Mouse (Mus musculus) brain, embryonic 14.5 days (tissue): ENCODE measurements around the gene Tm4sf4. TPM values are rescaled to one million over a fixed set of nuclear protein-coding genes. Genes with fewer than 3 reads are reported as not detected.

Experiments
- DNase-seq: peaks from one replicate; pipeline ENCODE4 v3.0.0-alpha.2; 2011; ENCODE audit warnings: low read depth
- CTCF ChIP-seq: fragments of 200-500 bp; IDR thresholded peaks from 2 replicates; pipeline ENCODE4 v1.5.1; 2012; ENCODE audit warnings: inconsistent platforms, mild to moderate bottlenecking, moderate library complexity, borderline replicate concordance; ENCODE audit not compliant: insufficient read depth, insufficient read length; ENCODE audit errors: extremely low read depth
- POLR2A ChIP-seq: fragments of 200-500 bp; IDR thresholded peaks from 2 replicates; pipeline ENCODE4 v1.6.1; 2012; ENCODE audit warnings: mild to moderate bottlenecking, inconsistent platforms, borderline replicate concordance; ENCODE audit not compliant: poor library complexity, insufficient read depth, insufficient read length, severe bottlenecking; ENCODE audit errors: extremely low read depth
- polyA plus RNA-seq: library from polyadenylated mRNA; depleted of rRNA; stranded (reverse); fragments of >200 nt; gene quantifications from 2 replicates; pipeline ENCODE4 v1.2.3, GENCODE M21; 2012; rRNA removed

Tm4sf4 gene
- polyA plus RNA-seq, result 0.08 TPM in 1 of 2 replicates, not detected in the other

DNA sequence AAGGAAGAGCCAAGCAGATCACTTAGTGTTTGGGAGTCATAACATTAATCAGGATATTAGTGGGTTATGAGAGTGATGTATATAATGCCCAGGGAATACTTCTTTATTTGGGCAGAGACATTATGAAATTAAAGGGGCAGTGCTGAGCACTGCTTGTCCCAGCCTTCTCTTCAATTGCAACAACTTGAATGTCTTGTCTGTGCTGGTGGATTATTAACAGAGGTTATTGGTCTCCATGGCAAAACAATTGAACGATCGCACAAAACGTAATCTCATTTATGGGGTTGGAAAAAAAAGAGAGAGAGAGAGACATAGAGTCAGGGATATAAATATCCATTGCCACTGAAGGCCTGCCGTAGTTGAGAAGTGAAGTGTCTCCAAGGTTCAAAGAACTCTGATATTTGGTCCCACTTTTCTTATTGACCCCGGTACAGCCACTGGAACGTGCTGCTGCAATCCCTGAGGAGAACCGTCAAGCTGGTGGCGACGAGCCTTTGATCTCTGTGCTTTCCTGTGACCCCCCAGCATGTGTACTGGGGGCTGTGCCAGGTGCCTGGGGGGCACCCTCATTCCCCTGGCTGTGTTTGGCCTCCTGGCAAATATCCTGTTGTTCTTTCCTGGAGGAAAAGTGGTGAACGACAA is at the start of gene Tm4sf4:
Gene Tm4sf4 (plus strand): TSS at position 226 of the 642 bp plus-strand sequence.
- DNase-seq, result no peak
- TF ChIP-seq CTCF, result no peak
- no peak for TF ChIP-seq POLR2A

DNA sequence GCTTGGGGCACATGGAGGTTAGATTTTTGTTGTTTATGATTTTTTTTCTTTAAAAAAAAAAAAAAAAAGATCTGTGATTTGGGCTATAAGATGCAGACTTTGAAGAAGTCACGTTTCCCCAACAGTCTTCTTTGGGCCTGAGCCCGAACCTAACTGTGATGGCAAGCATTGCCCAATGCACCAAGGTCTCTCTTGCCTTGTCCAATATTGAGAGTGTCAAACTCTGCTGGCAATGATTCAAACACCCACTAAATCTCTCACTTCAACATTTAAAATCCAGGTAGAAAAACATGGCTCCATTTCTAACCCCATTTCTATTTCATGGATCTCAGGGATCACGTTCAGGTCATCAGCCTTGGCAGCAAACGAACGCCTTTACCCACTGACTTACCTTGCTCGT is 38.7 kb upstream of the Tm4sf4 start:
- no peak for DNase-seq
- TF ChIP-seq POLR2A, result no peak
- TF ChIP-seq CTCF, result no peak

DNA sequence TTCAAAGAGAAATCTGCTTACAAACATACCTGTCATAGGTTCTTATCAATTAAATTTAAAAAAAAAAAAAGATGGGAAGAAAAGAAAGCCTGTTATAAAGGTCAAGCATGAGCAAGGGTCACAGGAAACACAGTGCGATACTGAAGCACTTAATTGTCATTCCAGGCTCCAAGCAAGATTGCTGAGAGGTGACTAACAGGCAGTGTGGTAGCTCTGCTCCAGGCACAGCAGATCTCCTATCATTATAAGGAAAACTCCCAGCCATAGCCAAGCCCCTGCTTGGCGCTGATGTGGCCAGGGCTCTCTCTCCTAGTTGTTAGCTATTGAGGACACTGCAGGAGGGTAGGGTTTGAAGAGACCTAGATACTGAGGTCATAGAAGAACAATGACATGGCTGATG is 38.2 kb upstream of the Tm4sf4 start:
- no peak for DNase-seq
- TF ChIP-seq POLR2A (no peak), CTCF (no peak)

DNA sequence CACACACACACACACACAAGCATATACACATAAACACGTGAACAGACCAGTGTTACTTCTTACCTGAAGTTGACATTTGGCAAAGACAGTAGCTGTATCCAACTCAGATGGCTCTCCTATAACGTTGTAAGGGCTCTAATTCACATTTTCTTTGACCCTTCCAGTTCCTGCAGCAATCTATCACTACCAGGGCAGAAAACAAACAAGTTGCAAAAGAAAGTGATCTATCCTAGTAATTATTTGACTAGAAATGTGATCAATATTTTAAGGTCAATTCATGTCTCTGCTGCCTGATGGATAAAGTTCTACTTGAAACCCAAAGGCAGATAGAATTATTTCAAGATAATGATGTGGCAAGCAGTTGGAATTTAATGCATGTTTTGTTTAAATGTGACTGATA is 37.5 kb upstream of the Tm4sf4 start:
- TF ChIP-seq CTCF (no peak), POLR2A (no peak)
- DNase-seq, result no peak

DNA sequence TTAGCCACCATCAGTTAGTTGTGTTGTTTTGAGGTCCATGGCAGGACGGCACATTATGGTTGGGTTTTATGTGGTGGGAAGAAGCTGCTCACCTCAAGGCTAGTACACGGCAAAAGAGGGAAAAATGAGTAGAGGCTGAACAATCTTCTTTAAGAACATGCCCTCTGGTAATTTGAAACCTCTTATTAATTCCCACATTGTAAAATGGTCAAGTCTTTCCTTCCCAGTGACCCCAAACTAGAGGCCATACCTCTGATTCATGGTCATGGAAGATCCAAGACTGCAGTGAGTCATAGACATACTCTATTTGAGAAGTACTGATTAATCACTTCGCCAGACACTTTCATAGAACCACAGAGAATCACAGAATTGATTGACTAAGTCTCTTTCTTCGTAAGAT is 13.6 kb upstream of the Tm4sf4 start:
- DNase-seq, result no peak
- TF ChIP-seq CTCF (no peak), POLR2A (no peak)

DNA sequence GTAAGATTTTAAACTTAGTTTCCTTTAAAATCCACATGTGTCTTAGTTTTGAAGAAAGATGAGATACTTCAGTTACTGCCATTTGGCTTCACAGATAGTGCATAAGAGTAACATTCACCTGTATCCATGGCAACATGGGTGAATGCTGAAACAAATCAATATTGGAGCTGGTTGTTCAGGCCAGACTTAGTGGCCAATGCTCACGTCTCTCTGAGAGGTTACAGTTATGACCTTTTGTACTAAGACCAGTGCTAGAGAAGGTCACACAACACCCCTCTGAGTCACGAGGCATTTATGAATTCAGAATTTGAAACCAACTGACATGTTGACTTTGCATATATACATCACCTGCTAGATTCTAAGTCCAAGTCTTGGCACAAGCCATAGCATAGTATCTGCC is 4.9 kb upstream of the Tm4sf4 start:
- TF ChIP-seq CTCF (no peak), POLR2A (no peak)
- no peak for DNase-seq

DNA sequence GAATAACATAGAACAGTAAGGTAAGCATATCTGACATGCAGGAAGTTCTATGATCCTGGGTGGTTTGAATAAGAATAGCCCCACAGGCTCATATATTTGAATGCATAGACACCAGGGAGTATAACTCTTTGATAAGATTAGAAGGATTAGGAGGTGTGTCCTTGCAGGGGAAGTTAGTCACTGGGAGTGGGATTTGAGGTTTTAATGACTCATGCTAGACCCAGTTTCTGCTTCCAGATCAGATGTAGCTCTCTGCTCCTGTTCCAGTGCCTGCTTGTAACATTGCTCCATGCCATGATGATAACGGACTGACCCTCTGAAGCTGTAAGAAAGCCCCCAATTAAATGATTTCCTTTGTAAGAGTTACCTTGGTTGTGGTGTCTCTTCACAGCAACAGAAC is 4.5 kb upstream of the Tm4sf4 start:
- TF ChIP-seq POLR2A (no peak), CTCF (no peak)
- no peak for DNase-seq

DNA sequence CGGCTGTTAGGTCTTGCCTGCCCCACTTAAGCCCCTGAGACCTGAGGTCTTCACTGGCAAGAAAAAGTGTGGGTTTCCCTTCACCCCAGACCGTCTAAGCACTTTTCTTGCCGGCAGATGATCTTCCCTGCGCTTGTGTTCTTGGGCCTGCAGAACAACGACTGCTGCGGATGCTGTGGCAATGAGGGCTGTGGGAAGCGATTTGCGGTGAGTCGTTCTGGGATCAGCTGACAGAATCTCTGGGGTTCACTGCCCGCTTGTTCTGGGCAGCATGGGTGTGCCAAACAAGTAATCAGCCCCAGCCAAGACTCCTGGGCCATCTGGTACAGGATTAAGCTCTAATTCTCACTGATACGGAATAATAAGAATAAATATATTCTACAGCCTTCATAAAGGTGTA is 1.2 kb downstream of the Tm4sf4 start:
- no peak for DNase-seq
- no peak for TF ChIP-seq CTCF
- TF ChIP-seq POLR2A, result no peak

DNA sequence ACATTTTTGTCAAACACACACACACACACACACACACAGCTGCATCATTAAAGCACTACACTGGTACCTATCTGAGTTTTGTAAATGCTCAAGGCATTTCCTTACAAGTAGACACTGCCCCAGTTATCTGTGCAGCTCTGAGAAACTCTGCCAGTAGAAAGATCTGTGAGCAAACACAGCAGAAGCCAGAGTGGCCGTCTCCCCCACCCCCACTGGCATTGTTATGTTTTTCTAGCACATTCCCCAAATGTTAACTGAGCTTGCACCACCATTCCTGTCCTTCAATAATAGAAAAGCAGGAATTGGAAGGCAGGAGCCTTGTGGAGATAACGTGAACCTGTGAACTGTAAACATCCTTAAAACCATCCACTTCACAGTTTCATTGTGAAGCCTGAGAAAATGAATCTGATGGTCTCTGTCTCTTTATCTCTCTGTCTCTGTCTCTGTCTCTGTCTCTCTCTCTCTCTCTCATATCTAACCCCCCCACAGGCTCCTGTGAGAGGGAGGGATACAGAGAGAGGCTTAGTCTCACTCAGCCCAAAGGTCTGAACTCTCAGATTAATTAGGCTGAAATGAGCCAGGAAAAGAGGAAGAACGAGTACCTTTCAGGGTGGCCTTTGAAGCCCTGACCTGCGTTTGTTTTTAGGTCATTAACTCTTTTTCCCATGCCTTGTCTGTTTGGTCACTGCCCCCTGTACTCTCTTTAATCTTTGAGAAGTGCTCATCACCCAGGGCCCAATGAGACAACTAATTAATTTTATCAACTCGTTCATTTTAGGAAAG is 3.8 kb downstream of the Tm4sf4 start:
- no peak for DNase-seq
- TF ChIP-seq CTCF, result no peak
- TF ChIP-seq POLR2A, result no peak

DNA sequence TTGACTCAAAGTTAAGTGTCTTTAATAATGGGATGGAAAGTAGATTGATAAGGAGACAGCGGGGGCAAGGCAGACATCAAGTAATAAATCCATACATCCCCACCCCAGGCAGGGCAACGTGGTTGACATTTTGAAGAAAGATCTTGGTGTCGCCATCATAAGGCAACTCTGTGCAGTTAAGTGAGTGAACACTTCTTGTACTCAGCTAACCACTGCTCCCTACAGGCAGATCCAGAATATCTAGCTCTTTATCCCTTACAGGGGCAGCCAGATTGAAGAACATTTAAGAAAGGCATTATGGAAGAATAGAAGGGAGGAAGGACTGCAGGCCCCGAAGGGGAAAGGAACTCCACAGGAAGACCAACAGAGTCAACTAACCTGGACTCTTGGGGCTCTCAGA is 4.4 kb downstream of the Tm4sf4 start:
- TF ChIP-seq CTCF (no peak), POLR2A (no peak)

DNA sequence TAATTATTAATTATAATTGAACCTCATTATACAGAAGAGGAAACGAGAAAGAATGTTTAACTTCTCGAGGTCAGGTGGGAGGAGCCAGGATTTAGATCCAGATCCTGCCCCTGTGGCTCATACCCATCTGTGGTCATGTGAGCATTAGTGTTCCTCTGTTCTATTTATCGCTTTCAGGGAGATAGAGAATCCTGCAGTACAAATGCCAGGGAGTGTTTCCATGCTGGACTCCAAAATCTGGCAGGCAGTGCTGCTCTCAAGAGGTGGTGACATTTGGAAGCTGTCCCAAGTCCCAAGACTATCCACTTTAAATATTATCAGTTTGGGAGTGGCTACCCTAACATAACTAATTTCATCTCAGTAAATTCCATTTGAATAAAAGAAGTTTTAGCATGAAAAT is 6.6 kb downstream of the Tm4sf4 start:
- no peak for DNase-seq
- TF ChIP-seq CTCF (no peak), POLR2A (no peak)

More for the DNA sequence above, 4.4 kb downstream of the Tm4sf4 start:
- no peak for DNase-seq

DNA sequence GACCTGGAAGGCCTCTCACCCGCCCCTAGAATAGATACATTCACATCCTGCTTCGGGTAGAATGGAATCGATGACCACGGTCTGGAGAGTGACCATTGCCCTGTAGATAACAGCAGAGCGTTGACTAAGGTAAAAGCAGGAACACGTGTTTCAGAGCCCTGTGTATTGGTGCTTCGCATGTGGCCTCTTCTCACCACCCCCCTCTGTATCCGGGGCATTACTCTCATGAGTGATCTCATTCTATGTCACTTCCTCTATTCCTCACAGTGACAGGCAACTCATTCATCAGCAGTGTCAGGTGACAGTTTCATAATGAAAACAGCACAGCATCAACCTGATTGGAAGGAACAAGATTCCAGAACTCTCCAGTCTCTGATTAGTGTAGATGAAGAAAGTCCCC is 10.2 kb downstream of the Tm4sf4 start:
- no peak for TF ChIP-seq POLR2A
- no peak for TF ChIP-seq CTCF
- DNase-seq, result no peak
